Mouse (Mus musculus) cerebellum, adult 11 months (tissue): ENCODE results near the gene Lingo1.
A peak's percentile ranks its signal among the peaks of the same experiment; 100 is the strongest.

Experiments used
- DNase-seq: peaks from one replicate; pipeline ENCODE4 v3.0.0; 2022

The Lingo1 gene

DNA sequence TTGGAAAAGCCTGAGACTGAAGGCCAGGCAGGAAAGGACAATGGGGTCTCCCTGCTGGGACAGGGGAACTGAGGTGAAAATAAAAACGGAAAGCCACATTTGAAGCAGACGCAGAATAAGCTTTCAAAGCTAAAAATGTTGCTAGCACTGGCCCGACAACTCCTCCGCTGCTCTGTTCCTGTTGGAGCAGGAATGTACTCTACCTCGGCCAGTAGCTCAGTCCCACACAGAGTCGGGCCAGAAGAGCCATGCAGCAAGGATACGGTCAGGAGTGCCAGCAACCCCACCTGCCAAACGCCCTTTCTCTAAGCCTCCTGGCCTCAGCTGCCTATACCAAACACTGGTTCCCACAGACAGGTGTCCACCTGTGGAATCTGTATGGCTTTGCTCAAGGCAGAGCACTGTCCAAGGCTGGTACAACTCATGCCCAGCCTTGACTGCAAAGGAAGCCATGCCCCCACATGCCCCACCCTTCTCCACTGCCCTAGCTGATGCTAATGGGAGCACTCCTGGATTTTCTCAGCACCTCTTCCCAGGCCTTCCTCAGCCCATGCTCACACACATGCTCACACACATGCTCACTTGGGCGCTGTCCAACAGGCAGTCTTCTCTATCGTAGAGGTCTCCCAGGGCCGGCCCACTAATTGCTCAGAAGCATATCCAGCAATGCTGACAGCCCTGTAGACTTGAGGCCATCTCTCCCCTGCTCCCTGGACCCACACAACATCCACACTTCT, 74.0 kb downstream of the Lingo1 start:
- no peak for DNase-seq

DNA sequence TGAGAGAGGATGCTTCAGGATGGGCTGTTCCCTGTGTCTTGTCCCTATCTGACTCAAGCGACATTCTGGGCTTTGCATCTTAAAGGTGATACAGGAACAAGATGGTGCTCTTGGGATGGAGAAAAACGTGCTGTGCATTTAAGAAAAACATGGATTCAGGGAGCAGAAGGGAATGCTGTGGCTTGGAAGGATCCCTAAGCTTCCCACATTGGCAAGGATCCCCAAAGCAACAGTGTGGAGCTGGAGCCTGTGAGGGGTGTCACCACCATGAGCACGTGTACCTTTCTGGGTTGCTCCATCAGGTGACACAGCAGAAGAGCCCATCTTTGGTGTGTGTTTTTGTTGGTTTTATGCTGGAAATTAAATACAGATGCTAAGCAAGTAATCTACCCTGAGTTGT, 77.3 kb downstream of the Lingo1 start:
- no peak for DNase-seq

DNA sequence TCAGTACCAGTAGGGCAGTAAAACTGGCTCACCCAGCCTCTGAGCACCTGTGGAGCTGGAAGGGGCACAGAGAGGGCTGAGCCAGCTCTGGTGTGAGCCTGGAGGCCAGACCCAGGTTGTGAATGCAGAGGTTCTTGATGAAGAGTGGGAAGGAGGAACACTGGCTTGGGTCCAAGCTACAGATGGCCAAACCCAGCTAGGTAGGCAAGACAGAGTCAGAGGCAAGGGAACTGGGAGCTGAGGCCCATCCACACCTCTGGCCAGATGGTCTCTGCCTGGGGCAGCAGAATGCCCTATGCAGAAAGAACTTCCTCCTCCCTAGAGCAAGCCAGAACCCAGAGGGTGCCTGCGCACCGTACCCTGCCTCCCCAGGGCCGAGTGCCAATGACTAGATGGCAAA, 79.7 kb downstream of the Lingo1 start:
- DNase-seq: peak; percentile 19

DNA sequence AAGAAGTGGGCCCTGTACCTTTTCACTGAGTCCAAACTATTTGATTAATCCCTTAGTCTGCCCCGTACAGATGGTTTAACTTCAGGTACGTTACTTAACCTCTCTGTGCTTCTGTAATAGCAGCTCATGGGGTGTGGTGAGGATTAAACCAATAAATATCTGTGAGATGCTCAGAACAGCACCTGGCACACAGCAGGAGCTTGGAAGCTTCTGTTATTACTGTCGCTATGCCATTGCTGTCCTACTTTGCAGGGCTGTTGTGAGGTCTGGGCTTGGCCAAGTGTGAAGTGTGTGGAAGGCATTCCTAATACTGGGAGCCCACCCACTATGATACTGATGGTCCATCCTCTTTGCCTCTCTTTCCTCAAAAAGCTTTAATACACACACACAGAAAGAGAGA, 80.2 kb downstream of the Lingo1 start:
- DNase-seq: peak; percentile 37

- DNase-seq: no peak
These were observed 81.9 kb downstream of the Lingo1 start for GRCm38 (mm10) chr9:56714391-56714790.

DNA sequence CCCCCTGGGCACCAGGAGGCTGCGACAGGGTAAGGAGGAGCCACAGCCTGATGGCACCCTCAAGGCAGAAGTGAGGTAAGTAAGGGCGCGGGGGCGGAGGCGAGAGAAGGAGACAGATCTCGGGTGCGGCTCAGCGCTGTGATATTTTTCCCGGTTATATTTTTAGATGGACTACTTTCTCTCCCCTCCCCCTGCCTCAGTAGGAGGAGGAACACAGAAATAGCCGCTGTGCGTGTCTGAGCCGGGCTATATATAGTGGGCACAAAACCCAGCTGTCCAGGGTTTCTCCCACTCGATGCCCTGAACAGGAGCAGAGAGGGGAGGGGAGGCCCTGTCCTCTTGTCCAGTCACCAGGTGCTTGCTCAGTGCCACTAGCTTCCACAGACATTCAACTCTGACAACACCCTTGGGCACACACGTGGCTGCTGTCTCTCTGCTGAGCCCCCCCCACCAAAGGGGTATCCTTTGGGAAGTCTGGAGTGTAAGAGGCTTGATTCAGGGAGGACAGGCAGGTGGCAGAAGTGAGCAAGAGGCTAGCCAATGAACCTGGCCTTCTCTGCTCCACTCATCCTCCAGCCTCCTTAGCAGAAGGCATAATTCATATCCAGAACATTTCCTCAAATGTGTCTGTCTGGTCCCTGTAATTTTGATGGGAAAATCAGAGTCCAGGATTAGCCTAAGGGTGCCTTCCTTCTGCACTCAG, 83.5 kb downstream of the Lingo1 start:
- DNase-seq: no peak

GRCm38 (mm10) chr9:56710958-56711357, 85.3 kb downstream of the Lingo1 start:
- DNase-seq: no peak

DNA sequence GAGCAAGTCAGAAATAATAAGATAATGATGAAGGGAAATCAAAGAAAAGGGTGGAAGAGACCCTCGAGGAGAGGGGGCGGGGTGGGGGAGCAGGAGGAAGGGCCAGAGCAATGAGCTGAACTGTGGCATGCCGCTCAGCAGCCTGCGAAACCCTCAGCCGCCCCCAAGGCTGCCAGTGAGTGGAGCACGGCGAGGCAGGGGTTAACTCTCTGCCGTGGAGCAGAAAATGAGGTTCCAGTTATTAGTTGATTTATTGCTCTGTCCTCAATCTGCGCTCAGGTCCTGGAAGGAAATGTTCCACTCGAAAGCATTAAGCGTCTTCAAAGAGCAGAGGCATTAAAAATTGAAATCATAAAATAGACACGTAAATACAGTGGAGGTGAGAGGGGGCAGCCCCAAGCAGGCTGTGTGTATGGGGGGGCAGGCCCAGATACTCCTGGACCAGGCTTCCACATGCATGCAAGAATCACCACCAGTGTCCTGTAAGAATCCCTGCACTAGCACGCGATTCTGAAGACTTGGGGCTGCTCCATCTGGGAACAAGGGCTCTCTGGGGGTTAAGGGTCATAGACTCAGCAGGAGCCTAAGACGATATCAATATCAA, 89.7 kb downstream of the Lingo1 start:
- DNase-seq: no peak

DNA sequence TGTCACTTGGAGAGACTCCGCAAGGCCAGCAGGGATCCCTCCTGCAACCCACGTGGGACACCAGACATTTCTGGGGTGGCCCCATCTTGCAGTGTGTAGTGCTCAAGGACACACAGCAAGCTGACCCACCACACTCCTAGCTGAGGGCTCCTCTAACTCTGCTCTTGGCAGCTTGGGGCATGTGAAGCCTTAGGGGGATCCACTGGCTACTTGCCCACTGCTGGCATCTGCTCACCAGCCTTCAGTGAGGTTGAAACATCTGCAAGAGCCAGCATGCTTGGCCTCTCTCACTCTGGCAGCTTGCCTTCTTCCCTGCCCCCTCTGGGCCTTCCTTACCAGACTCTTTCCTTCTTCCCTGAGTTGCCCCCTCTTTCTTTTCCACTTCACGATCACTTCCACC, 94.9 kb downstream of the Lingo1 start:
- no peak for DNase-seq

DNA sequence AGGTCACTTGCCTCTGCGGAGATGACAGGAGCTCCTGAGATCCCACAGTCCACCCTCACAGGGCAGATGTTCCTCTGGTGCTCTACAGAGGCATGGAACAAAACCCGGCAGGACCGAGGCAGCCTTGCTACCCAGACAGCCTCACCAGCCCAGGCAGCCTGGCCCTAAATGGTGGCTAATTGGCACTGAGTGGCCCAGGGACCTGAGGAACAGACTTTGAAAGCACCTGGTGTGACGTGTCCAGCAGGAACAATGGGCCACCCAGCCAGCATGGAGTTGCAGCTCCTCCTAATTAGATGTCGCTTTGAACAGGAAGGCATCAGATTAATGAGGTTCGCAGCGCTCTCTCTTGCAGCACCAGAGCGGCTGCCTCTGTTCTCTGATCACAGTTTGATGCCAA, 95.4 kb downstream of the Lingo1 start:
- no peak for DNase-seq

DNA sequence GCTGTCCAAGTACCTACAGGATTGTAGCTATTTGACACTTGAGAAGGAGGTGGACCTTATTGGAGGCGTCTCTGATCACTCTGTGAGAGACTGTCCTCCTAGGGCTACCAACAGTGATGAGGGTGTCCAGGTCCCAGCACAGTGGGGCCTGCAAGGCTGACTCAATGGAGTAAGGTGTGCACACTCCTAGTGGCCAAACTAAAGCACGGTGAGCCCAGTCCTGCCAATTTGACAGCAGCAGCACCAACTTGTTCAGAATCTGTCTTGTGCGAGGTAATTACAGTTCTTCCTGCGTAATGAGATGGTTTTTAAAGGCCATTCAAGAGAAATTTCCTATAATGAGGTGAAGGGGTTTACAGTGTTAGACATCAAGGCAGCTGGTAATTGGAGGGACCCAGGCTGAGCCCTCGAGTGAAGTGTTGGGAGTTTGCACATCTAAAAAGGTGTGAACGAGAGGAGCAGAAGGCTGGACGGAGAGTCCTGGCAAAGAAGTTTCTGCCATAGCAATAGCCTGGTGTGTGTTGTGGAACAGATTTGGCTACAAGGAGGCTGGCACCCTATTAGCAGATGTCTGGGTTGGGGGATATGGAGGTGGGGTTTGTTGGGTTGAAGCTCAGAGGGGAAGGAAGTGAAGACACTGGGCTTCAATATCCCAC, 97.4 kb downstream of the Lingo1 start:
- no peak for DNase-seq

DNA sequence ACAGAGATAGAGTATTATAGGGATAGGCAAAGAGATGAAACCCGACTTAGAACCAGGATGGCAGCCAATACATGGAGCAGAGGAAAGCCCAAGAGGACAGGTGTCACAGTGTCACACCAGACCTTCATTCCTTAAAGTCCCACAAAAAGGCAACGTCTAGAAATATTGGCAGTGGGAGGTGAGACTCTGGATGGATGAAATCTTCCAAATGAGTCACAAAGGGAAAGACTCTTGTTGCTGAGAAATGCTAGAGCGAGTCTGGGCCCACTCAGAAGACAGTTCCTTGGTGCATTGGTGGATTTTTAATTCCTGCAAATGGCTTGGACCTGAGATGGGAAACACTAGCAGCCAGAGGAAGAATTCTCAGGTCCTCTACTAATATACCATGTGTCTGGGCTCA, 102.2 kb downstream of the Lingo1 start:
- DNase-seq: no peak

DNA sequence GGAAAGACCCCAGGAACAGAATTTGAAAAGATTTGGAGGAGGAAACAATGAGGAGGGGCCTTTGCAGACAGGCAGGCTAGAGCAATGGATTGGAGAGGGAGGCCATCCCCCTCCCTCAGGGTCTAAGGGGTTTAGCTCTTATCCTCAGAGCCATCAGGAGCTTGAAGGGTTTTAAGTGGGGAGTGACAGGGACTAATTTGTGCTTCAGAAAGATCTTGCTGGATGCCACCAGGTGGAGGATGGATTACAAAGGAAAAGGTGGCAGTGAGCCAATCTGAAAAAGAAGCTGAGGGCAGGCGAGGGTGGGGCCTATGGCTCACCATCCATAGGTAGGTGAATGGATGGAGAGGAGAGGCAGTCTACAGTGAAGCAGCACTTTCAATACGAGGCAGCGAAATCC, 105.0 kb downstream of the Lingo1 start:
- DNase-seq: no peak

DNA sequence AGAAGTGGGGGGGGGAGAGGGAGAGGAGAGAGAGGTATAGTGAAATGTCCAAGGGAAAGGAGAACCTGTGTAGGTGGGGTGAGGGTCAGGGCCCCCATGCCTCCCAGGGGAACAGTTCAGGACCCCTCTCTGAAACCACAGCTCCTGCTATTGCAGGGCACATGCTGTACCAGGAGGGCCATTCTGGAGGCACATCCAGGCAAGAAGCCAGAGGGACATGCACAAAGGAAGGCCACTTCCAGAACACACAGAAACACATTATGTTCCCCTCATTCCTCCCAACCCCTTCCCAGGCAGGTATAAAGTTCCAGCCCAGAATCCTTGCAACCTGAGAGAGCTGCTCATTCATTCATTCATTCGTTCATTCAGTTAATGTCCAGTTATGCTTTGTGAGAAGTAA, 105.6 kb downstream of the Lingo1 start:
- DNase-seq: no peak

DNA sequence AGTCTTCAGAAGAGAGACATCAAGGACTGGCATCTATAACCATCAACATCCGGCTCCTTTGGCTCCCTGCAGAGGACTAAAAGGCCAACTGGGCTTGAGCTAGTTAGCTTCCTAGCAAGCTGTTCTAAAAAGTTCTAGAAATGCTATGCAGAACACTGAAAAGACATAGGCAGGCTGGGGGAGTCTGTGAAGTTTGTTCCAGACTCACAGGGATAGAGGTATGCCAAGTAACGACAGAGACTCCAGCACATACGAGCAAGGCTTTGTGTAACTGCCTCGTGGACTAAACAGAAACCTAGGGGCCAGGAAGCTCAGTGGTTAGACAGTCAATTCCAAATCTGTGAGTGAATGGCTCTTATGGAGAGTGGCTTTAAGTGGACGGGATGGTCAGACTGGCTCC, 108.8 kb downstream of the Lingo1 start:
- DNase-seq: no peak

GRCm38 (mm10) chr9:56687145-56687477, 109.2 kb downstream of the Lingo1 start:
- DNase-seq: no peak

- DNase-seq: no peak
These were observed 109.7 kb downstream of the Lingo1 start for GRCm38 (mm10) chr9:56686339-56687144.

DNA sequence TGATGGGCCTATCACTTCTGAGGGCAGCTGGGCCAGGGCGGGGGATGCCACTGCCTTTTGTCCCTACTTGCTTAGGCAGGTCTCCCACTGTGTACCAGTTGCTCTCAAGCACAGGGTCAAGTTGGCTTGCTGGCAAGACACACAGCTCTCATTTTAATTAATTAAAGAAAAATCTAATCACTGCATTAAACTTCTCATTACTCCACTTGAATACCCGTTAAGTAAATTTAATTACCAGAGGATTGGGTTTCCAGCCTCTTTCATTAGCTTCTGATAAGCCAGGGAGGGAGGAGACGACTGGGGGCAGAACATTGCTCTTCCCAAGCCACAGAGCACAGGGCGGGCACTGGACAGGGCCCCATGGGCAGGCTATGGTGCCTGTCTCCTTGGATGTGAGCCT, 113.4 kb downstream of the Lingo1 start:
- DNase-seq: no peak

DNA sequence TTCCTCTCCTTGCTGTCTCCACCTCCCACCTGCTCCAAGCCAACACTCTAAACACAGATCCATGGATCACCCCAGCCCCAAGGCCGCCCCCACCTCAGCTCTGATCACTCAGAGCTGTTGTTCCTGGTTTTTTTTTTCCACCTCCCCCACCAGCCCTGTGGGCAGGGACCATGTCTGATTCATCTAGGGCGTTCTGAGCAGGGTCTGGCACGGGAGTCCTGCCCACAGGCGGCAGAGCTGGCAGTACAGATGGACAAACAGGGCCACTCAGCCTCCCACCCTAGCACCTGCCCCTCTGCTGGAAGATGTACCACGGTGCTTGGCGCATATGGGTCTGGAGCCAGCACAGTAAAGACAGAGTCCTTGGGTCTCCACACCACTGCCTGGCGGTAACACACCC, 114.3 kb downstream of the Lingo1 start:
- DNase-seq: no peak

DNA sequence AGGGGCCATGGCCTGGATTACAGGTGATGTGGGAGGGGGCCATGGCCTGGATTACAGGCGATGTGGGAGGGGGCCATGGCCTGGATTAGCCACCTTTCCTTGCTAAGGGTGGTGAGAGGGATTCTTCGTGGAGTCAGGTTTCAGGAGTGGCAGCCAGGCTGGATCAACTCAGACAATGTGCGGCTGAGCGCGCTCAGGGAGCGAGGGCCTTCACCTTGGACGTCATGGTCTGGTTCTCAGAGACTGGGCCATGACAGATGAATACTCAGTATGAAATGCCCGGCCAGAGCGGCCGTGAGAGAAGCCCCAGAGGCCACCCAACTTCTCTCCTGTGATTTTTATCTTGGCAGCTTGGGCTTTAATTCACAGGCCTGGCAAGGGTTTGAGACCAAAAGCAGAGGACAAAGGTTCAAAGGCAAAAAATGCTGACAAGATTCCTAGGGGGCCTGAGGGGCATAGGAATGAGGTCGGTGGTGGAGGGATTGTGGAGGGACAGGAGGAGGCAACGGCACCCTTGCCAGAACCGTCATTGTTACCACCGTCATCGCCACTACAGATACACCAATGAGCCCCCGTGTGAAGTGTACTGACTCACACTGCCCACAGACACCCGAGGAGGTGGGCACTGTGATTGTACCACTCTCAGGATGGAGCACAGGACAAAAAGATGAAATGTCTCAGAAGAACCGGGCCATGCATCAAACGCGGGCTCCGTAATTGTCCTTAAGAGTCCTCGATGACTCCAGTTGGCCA, 117.2 kb downstream of the Lingo1 start:
- no peak for DNase-seq

DNA sequence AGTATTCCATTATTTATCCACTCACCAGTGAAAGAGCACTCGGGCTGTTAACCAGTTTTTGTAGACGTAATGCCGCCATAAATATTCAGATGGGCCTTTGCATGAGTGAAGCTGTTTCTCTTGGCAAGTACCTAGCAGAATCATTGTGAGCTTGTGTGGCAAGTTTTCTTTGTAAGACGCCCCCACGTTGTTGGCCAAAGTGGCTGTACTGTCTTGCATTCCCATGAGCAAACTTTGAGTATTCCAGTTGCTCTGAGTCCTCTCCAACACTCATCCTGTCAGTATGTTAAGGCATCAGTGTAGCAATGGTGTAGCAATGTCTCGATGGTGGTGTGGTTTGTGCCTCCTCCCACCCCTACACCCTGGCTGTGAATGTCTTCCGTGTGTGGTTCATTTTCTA, 120.6 kb downstream of the Lingo1 start:
- DNase-seq: no peak

DNA sequence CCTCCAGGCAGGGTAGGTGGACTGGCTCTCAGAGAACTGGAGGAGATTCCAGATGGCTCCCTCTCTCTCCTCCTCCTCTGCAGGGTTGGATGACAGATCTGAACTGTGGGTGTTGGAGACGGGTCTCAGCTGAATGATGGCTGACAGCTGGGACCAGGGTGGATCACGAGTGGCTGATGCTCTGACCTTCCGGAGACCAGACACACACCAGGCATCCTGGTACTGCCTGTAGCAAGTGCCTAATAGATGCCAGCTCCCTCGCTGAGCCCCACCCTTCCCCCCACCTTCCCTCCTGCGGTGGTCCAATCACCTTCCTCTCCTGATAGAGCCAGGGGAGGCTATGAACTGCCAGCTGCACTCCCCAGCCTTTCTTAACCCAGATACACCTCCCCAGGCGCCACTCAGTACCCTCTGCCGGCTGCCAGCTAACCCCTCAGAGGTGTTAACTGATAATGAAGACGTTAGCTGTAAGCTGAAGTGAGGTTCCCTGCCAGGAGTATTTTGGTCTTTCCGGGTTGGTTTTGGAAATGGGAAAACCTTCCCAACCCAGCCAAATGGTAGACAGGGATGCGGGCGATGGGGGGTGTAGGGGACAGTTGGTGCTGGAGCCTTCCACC, 126.6 kb downstream of the Lingo1 start:
- peak; percentile 46 for DNase-seq
